Mouse (Mus musculus) fibroblast of lung, adult 2 months (primary cell): ENCODE data around the gene Cdx4.

Experiments used
- DNase-seq: peaks from one replicate; pipeline ENCODE4 v3.0.0-alpha.2; 2011; ENCODE audit warnings: low read depth

Cdx4 gene

DNA sequence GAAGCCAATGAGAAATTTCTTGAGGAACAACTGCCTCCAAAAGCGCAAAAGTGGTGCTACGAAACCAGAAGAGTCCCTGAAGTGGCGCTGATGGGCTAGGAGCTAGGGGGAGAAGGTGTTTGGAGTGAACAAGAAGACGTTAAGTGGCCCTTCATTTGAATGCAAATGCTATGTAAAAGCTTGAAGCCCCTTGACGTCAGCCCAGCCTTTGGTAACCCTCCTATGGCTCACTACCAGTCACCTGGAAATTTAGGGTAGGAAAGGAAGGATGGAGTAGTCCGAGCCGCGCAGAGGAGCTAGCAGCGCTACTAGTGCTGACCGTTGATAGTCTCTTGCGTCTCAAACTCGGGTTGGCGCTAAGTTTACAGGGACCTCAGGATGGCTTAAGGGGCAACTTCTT, at the start of gene Cdx4:
Gene Cdx4, plus strand, starts transcription at position 253 of the 400 bp plus-strand sequence.
- no peak for DNase-seq

DNA sequence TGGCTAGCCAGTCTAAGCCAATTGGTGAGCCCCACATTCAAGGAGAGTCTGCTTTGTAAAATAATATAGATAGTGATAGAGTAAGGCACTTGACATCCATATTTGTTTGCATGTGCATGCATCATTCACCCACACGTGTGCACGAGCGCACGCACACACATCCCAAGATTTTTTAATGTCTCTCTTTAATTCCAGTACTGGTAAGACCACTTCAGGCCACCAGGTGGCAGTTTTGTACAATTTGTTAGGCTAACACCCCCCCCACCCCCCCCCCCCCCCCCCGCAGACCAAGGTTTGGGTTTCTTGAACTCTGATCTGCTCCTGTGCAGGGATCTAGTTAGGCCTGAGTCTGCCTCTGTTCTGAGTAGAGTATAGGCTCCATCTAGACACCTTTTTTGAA, 46.9 kb upstream of the Cdx4 start:
- no peak for DNase-seq

DNA sequence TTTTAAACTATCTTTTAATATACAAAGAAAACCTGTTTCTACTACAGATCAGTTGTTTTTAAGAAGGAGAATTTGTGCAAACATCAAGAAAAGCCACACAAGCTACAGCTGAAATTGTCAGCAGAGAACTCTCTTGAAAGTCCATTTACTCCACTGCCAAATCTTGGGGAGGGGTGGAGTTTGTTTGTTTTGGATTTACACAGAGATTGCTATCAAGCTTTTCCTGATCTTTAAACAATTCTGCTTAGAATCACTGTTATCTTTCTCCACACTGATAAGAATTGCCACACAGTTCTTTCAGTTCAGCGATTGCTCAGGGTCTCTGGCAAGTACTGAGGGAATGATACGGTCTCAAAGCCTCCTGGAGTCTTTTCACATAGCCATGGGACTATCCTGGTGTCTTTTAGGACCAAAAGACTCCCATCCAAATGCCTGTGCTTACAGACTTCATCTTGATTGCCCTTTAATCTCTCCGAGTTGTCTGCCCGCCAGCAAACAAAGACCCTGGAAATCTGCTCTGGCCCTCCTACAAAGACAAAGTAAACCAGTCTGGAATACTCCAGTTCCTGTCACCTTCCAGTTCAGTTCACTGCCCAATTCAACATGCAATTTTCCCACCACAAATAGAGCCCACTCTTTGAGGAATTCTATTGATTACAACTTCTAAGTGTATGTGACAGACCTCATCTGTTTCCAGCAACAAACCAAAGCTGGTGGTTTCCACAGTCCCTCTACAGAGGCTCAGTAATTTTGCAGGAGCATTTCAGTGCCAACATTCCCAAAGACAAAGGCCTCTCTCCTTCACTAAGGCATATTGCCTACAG, 34.1 kb upstream of the Cdx4 start:
- DNase-seq: no peak

DNA sequence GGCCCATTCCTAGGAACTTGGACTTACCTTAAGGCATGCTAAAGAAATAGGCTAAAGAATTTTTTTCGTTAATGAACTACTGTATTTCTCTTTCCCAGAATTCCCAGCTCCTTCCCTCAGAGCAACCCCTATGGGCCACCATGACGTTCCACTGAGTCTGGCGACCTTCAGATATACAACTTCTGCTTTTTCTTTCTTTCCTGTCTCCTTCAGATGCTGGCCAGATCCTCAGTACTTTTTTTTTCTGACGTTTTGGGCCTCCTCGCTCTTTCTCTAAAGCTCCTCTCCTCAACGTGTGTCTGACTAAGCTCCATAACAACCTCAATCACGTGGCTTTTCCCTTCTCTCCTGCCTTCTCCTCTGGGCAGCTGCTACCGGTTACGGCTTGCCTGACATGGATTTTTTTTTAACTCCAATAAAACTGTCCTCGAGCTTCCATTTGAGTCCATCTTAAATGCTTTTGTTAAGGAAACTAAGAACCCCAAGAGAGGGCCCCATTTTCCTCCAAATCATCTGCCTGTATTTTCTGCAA, 33.3 kb upstream of the Cdx4 start:
- no peak for DNase-seq

DNA sequence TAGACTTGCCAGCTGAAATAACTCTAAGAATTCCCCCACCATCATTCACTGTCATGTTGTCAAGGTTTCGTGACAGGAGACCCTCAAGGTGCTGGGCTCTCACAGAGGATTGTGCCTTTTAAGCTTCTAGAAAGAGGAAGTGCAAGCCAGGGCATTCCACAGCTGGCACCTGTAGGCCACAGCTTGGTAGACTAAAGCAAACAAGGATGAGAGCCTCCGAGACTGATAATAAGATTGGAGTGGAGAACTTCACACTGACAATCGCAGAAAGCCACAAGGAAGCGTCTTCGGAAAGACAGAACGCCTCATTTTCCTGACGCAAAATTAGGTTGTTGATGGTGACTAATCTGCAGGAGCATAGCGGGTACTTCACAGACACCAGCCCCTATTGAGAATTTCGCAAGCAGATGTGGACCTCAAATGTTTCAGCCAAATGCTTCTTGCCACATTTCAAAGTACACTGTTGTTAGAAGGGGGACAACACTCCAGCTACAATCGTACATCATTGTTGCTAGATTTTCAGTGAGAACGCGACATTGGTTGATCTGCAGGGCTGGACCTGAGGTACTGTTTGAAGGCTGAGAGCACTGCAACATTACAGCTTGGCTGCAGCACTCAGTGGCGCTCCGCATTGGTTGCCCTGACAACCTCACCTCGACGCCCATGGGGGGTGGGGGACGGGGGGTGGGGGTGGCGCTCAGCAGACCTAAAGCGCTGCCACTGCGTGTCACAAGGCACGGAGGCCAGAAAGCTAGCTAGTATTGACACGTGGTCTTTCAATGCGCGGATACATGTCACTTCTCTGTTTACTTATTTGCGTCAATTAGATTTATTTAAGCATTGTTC, 32.5 kb upstream of the Cdx4 start:
- no peak for DNase-seq

DNA sequence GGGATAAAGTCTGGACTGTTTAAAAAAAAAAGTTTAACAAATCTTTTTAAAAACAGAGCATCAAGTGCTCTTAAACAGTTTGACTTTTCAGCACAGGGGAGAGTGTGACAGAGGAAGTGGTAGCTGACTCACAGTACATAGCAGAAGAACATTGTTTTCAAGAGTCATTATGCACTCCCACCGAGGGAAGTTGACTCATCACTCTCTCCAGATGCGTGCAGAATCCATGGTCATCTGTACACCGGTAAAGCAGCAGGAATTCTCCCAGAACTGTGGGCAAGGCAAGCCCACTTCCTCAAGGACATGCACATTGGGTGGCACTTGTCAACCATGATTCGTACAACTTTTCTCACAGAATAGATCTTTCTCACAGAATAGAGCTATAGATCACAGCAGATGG, 22.3 kb upstream of the Cdx4 start:
- DNase-seq: no peak

DNA sequence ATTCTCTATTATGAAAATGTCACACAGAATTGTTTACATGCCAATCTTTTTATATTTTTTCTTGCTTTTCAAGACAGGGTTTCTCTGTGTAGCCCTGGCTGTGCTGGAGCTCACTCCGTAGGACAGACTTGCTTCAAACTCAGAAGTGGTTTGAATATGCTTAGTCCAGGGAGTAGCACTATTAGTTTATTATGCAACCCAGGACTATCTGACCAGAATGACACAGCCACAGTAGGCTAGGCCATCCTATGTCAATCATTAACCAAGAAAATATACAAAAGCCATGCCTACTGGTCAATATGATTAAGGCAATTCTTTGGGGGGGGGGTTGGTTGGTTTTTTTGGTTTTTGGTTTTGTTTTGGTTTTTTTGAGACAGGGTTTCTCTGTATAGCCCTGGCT, 12.9 kb upstream of the Cdx4 start:
- DNase-seq: no peak

DNA sequence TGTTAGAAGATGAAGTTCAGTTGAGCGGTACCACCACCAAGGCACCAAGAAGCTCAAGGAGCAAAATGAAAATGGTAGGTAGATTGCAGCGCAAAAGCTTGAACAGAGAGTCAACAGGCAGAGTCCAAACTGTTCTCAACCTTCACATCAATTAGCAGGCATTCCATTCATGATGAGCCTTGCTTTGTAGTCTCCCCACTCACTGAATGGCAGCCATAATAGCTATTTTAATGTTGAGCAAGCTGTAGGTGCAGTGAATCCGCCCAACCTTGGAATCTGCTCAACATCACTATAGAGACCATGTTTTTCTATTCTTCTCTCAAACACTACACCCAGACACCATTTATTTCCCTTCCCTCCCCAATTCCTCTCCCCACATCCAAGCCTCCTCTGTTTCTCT, 9.5 kb upstream of the Cdx4 start:
- no peak for DNase-seq

DNA sequence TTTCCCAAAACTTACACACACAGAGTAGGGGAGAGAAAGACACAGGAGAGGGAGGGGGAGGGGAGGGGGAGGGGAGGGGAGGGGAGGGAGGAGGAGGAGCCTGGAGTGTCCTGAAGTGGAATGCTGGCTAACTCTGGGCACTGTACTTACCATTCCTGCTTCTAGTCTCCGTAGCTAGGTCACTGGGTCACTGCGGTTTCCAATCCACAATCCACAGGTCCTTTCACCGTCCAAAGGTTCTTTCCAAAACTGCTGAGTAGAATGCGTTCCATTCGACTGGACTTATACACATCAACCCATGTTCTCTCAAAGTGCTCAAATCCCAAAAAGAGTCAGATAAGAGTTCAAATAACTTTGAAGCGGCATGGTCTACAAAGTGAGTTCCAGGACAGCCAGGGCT, 7.1 kb upstream of the Cdx4 start:
- DNase-seq: no peak

DNA sequence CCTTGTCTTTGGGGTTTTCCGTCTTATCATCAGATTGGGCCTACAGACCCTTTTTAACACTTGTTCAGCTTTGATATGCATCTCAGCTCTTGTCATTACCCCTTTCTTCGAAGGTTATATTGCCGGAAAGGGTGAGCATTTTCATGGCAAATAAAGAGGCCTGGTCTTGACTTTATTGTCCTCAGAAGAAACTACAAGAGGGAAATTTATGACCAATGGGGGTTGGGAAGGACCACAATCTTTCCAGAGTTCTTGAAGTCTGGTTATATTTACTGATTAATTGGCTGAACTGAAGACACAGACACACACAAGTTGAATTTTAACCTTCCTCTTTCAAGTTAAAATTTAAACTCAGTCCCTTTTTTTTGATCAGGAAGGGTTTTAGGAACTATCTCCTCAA, 4.7 kb downstream of the Cdx4 start:
- DNase-seq: no peak

DNA sequence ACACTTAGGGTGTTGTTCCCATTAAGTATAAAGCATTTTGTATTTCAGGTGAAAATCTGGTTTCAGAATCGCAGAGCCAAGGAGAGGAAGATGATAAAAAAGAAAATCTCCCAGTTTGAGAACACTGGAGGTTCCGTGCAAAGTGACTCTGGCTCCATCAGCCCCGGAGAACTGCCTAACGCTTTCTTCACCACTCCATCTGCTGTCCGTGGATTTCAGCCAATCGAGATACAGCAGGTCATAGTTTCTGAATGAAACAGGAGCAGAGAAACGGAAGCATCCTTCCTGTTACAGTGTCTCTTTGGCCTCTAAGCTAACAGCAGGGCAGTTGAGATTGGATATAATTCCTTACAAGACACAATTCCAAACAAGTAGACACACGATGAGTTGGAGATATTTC, 8.2 kb downstream of the Cdx4 start:
- DNase-seq: no peak

DNA sequence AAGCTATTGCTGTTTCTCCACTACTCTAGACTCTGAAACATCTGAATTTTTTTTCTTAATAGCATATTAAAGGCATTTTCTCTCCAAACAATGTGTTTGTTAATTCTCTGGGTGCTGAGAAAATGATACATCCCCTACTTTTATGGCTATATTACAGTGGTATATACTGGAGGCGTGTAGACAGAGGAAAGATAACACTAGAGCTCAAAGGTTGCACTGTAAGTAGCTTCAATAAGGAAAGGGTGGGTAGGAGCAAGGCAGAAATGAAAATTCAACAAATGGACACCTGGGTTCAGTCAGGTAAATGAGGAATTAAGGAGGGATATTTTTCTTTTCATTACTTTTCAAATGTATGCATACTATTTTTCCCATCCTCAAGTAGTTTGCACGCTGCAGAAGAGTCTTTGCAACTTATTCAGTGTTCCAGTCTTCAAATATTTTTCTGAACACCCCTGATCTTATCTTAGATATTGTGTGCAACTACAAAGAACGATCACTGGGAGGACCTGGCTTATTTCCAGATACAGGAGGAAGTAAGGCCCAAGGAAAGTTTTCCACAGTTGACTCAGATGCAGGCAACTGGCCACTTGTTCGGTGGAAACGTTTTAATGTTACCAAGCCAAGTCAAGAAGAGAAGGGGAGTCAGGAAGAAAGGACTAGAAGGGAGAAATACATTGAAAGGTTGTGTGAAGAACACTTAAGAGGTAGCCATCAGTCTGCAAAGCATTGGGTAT, 10.1 kb downstream of the Cdx4 start:
- DNase-seq: no peak

DNA sequence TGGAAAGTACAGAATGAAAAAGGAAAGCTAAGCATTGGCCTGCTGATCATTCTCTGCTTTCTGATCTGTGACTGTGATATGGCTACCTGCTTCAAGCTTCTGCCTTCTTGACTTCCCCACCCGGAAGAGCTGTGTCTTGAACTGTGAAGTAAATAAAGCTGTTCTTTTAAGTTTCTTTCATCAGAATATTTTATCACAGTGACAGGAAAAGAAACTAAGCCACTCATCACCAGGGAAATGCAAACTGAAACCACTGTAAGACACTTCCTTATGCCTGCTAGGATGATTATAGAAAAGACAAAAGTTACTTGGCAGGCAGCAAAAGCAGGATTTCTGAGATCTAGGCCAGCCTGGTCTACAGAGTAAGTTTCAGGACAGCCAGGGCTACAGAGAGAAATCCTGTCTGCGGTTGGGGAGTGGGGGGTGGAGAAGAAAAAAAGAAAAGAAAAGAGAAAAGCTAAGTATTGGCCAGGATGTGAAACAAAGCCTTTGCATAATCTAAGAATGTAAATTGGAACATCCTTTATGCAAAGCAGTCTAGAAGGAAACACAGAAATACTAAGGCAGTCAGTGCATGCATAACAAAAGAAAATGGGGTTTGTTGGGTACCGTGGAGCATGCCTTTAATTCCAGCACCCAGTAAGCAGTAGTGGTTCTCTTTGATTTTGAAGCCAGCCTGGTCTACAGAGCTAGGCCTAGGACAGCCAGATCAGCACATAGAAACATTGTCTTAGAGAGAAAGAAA, 20.3 kb downstream of the Cdx4 start:
- no peak for DNase-seq

DNA sequence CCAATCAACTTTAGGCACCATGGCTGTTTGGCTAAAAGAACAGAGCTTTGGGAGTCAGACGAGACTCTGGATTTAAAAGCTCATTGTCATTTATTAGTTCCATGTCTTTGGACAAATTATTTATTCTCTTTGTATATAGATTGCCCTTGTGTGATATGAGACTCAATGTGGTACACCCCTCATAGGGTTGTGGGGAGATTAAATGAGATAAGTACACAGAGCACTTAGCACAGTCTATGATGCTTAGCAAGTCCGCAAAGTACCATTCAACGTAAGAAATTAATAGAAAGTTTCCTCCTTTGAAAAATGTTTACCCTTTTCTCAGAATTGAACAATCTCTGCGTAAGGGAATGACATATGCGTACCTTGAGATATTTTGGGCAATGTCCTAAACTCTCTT, 34.6 kb downstream of the Cdx4 start:
- no peak for DNase-seq

DNA sequence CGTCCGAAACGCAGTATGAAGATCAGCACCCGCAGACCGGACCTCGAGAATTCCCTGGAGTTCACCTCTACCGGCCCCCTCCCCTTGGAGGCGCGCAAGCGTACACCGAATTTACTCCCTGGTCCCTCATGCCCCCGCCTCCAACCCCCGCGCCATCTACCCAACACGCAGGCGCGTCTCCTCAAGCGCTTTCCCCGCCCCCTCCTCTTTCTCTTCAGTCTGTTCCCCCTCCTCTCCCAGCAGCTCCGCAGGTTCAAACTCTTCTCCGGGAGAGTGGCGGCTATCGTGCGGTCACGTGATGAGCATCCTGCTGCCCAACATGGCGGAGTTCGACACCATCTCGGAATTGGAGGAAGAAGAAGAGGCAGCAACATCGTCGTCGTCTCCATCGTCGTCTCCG, 35.1 kb downstream of the Cdx4 start, which contains the start of gene Chic1:
Gene Chic1, plus strand, starts transcription at position 190 of the 400 bp plus-strand sequence.
- no peak for DNase-seq

DNA sequence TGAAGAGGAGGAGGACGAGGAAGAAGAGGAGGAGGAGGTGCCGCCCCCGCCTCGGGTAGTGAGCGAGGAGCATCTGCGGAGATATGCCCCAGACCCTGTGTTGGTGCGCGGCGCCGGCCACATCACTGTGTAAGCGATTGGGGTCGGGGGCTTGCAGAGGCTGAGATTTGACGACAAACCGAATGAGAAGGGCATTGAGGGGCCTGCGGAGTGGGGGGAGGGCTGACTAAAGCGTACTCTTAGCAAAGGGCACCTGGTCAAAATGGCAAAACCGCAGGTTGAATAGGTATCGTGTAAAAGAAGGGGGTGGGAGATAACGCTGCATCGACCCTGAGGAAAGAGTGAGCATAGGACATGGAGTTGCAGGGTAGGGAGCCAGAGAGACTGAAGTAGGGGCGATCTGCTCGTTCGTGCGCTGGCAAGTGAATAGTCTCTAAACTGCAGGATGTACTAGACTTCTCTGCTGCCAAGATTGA, 35.6 kb downstream of the Cdx4 start:
- no peak for DNase-seq

DNA sequence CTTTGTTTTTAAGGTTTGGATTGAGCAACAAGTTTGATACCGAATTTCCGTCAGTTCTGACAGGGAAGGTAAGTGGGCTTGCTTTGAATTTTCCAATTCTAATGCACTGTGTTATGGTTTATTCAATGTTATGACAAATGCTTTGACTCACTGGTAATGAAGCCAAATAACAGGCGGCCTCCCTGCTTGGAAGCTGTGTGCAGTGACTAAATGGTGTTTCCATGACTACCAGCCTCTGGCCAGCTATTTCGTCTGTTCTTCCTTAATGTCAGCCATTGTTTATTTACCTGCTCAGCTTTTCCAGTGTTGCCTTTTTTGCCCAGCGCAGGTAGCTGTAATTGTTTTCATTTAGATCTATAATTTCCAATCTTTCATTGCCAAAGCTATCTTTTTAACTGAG, 45.0 kb downstream of the Cdx4 start:
- peak; percentile 50 for DNase-seq

DNA sequence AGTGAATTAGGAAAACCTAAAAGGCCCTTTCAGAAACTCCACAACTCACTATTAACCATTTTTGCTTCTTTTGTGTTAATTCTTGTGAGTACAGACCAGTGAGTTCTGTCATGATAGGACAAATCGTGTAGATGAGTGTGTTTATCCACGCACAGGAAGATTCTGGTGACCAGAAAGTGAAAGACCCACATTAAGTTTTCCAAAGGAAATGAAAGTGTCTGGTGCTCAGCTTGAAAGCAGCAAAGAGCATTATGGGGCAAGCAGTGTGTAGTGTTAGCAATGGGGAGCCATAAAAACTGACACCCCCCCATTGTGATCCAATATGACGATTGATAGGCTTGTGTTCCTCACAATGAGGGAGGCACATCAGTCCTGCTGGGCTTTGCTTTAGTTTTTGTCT, 47.5 kb downstream of the Cdx4 start:
- no peak for DNase-seq

DNA sequence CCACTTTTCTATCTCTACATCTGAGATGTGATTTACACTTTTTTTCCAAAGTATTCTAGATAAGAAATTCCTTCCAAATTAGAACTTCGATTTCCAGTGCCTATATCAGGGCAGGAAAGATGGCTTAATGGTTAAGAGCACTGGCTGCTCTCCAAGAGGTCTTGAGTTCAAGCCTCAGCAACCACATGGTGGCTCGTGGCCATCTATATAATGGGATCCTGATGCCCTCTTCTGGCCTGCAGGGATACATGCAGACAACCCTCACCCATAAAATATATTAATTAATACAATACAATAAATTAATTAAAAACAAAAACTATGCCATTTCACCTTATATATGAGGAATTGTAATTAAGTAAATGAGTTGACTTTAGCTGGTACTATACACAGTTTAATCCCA, 50.0 kb downstream of the Cdx4 start:
- DNase-seq: no peak

DNA sequence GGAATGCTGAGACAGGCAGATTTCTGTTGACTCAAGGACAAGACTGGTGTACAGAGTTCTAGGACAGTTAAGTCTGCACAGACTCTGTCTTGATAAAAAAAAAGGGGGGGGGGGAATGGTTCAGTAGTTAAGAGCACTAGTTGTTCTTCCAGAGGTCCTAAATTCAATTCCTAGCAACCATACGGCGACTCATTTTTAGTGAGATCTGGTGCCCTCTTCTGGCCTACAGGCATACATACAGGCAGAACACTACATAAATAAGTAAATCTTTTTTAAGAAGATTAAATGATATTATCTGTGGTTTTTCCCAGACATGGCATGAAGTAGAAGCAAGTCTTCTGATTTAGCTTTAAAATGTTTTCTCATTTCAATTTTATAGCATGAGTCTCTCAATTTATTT, 50.4 kb downstream of the Cdx4 start:
- no peak for DNase-seq

DNA sequence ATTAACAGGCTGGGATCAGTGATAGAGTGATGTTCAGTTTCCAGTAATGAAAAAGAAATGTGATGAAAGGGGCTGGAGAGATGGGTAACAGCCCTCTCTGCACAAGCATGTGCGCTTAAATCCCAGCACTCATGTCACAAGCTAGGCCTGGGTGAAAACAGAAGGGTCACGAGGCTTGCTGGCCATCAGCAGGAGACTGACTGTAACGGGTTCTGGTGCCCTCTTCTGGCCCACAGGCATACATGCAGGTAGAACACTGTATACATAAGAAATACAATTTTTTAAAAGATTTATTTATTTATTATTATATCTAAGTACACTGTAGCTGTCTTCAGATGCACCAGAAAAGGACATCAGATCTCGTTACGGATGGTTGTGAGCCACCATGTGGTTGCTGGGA, 53.1 kb downstream of the Cdx4 start:
- no peak for DNase-seq
